Mouse (Mus musculus) gastrocnemius, adult 8-10 months (tissue): ENCODE results near the gene Nemf. TPM values are rescaled to one million over a fixed set of nuclear protein-coding genes. Genes with fewer than 3 reads are reported as not detected.
A peak's percentile ranks its signal among the peaks of the same experiment; 100 is the strongest.

Experiments
- DNase-seq, 2 experiments: peaks; one replicate each; pipeline ENCODE4 v3.0.0; 2022; ENCODE audit warnings: low spot score in 2 of 2
- total RNA-seq, 4 experiments: library from RNA; stranded (reverse); gene quantifications; 2 replicates each; pipeline ENCODE4 v1.2.4; 2022

The Nemf gene
- total RNA-seq, 4 experiments from 2014 or later, result 15.6 to 21.4 (median 17.5) TPM

- DNase-seq, result no peak
Measured at GRCm38 (mm10) chr12:69306333-69306732, 50.6 kb downstream of the Nemf start.

- no peak for DNase-seq
Measured at GRCm38 (mm10) chr12:69304051-69304450, 52.9 kb downstream of the Nemf start.

GRCm38 (mm10) chr12:69302171-69302570 is 54.8 kb downstream of the Nemf start:
- DNase-seq, result no peak

- no peak for DNase-seq
Measured at GRCm38 (mm10) chr12:69300391-69300790, 56.6 kb downstream of the Nemf start.

- no peak for DNase-seq
Measured at GRCm38 (mm10) chr12:69299831-69300230, 57.1 kb downstream of the Nemf start.

- no peak for DNase-seq
Measured at GRCm38 (mm10) chr12:69299231-69299630, 57.7 kb downstream of the Nemf start.

- no peak for DNase-seq
Measured at GRCm38 (mm10) chr12:69298281-69298680, 58.7 kb downstream of the Nemf start.

GRCm38 (mm10) chr12:69297411-69298150 is 59.4 kb downstream of the Nemf start:
- no peak for DNase-seq

GRCm38 (mm10) chr12:69296511-69297410 is 60.2 kb downstream of the Nemf start, which contains the start of gene Klhdc2:
Gene Klhdc2 (plus strand): TSS chr12:69296681.
- peak; percentile 75 to 86 for DNase-seq

- peak; percentile 15 to 29 for DNase-seq
Measured at GRCm38 (mm10) chr12:69295651-69296050, 61.3 kb downstream of the Nemf start.

- no peak for DNase-seq
Measured at GRCm38 (mm10) chr12:69294936-69295335, 62.0 kb downstream of the Nemf start.

GRCm38 (mm10) chr12:69293815-69294214 is 63.1 kb downstream of the Nemf start:
- no peak for DNase-seq

GRCm38 (mm10) chr12:69292401-69292800 is 64.6 kb downstream of the Nemf start:
- DNase-seq, result peak in 1 of 2 experiments; percentile 37

- no peak for DNase-seq
Measured at GRCm38 (mm10) chr12:69288699-69289098, 68.3 kb downstream of the Nemf start.

GRCm38 (mm10) chr12:69287535-69287934 is 69.4 kb downstream of the Nemf start:
- no peak for DNase-seq

GRCm38 (mm10) chr12:69283146-69283545 is 73.8 kb downstream of the Nemf start:
- DNase-seq, result no peak

- no peak for DNase-seq
Measured at GRCm38 (mm10) chr12:69280915-69281314, 76.0 kb downstream of the Nemf start.

- DNase-seq, result no peak
Measured at GRCm38 (mm10) chr12:69279931-69280469, 77.0 kb downstream of the Nemf start.

GRCm38 (mm10) chr12:69268956-69269355 is 88.0 kb downstream of the Nemf start:
- no peak for DNase-seq

- no peak for DNase-seq
Measured at GRCm38 (mm10) chr12:69267956-69268632, 88.9 kb downstream of the Nemf start.

- DNase-seq, result no peak
Measured at GRCm38 (mm10) chr12:69265031-69265430, 91.9 kb downstream of the Nemf start.
